Mouse (Mus musculus): ENCODE measurements at regions not wholly inside any gene's neighbourhood (a gene's known extent, or its start where the extent isn't known, plus 50 kb on each side); places are given as distances from the start of the nearest gene placed in this dataset.
"Not testable (repeated sequence)": the region's sequence is repeated elsewhere in the genome, so short reads cannot be mapped to it uniquely, and the experiment has no call there.

DNA sequence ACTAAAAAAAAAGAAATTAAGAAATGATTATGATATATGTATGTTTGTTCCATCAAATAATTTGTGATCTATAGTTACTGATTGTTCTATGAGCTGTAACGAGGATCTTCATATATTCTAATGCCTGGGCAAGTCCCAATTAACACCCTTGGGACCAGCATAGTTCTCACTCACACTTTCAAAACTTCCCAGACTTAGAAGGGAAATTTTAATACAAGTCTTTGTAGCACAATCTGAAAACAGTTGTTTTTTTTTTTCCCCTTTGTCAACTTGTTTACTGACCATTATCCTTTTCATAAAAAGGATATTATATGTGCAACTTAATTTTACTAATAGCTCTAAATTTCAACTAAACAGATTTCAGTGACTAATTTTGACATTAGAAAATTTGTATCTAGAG is 257.1 kb downstream of the Tpbg start:
- Histone ChIP-seq H3K4me1 (no peaks in the 10 kb centered on the region), H3K27ac (no peak overlapping the region), H3K27me3 (no peaks in the 10 kb centered on the region), H3K4me3 (no peak overlapping the region), H3K9me3 (replicated peaks) (no peaks in the 10 kb centered on the region), H3K36me3 (no peaks in the 10 kb centered on the region), H3K4me2 (replicated peaks) (no peak overlapping the region), H3K9ac (no peak overlapping the region)
- 96% methylated on average over 1 of the region's 1 CpGs for WGBS
- ATAC-seq (ENCODE audit: low FRiP score): no peak

DNA sequence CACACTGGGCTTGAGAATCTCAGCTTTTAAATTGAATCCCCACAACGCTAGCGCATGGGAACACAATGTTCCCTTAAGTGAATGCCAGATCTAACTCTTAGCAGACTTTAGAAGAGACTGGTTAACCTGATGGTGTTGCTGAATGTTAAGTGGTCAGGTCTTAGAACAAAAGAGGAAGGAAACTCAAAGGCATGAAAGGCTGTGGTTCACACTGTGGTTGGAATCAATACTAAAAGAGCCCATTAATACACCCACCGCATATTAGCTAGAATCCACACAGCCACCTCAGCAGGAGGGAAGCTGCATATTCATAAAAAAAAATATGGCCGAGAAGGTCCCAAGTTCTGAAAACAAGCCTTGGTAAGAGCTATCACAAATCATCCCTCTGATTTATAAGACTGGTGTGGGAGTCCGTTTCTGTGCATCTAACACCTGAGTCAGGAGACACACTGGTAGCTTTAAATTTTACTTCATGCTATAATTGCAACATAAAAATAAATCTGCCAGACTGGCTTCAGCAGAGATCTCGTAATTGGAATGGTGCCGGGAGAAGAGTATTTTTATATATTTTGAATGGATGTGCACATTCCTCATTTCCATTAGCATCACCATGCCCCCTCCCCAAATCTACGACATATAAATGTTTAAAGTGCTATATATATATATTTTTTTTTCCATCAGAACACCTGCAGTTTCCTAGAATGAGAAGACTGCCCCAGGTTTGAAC is 259.3 kb downstream of the Tpbg start:
- Histone ChIP-seq H3K4me3 (no peak overlapping the region), H3K4me1 (no peaks in the 10 kb centered on the region), H3K9me3 (replicated peaks) (no peaks in the 10 kb centered on the region), H3K27me3 (no peaks in the 10 kb centered on the region), H3K4me2 (replicated peaks) (no peak overlapping the region), H3K9ac (no peak overlapping the region), H3K27ac (no peak overlapping the region), H3K36me3 (no peaks in the 10 kb centered on the region)
- WGBS: 88% methylated on average over 8 of the region's 8 CpGs
- ATAC-seq (ENCODE audit: low FRiP score): no peak

DNA sequence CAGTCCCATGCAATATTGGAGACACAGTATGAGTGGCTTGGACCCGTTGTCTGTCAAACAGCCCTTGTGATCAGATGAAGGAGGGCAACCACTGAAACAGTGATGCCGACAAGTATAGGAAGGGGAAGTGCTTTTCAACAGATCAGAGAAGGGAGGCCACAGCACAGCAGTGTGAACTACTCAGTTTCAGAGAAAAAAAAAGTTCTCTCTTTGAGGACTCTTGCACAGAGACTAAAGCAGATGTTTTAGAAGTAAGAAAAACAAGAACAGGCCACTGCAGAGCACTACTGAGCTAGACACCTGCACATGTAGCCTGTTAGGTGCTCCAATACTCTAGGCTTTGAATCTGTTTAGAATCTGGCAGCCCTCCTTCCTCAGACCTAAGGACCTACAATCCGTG is 261.4 kb downstream of the Tpbg start:
- 79% methylated on average over 3 of the region's 3 CpGs for WGBS
- Histone ChIP-seq H3K27ac (no peak overlapping the region), H3K4me2 (replicated peaks) (no peak overlapping the region), H3K27me3 (no peaks in the 10 kb centered on the region), H3K9me3 (replicated peaks) (no peaks in the 10 kb centered on the region), H3K9ac (no peak overlapping the region), H3K4me1 (no peaks in the 10 kb centered on the region), H3K4me3 (no peak overlapping the region), H3K36me3 (no peaks in the 10 kb centered on the region)
- no peak for ATAC-seq (ENCODE audit: low FRiP score)

- Histone ChIP-seq H3K27me3 (no peaks in the 10 kb centered on the region), H3K9ac (no peak overlapping the region), H3K4me2 (replicated peaks) (no peak overlapping the region), H3K4me3 (no peak overlapping the region), H3K27ac (no peak overlapping the region), H3K4me1 (no peaks in the 10 kb centered on the region), H3K9me3 (replicated peaks) (no peaks in the 10 kb centered on the region), H3K36me3 (no peaks in the 10 kb centered on the region)
- WGBS: 88% methylated on average over 3 of the region's 3 CpGs
- no peak for ATAC-seq (ENCODE audit: low FRiP score)
Measured at GRCm38 (mm10) chr9:86104664-86105063, 262.5 kb downstream of the Tpbg start.

DNA sequence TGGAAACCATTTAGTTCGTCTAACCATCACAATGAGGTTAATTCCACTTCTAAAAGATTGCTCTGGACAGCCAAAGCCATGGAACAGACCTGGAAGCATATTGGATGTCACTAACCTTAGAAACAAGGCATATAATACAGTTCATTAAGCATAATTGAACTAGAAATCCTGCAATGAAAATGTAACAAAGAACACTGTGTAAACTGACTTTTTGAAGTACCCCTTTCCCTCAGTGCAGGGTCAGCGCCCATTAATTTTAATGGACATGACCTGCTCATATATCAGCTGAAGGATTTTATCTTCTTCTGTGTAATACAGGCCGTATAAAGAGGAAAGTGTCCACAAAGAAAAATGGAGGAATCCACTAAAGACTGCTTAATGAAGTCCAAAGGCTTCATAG is 263.7 kb downstream of the Tpbg start:
- Histone ChIP-seq H3K4me2 (replicated peaks) (no peak overlapping the region), H3K27me3 (no peaks in the 10 kb centered on the region), H3K9me3 (replicated peaks) (no peaks in the 10 kb centered on the region), H3K4me1 (no peaks in the 10 kb centered on the region), H3K36me3 (no peaks in the 10 kb centered on the region), H3K9ac (no peak overlapping the region), H3K4me3 (no peak overlapping the region), H3K27ac (no peak overlapping the region)
- WGBS: 69% methylated on average over 3 of the region's 3 CpGs
- no peak for ATAC-seq (ENCODE audit: low FRiP score)

GRCm38 (mm10) chr9:86109906-86110305 is 267.7 kb downstream of the Tpbg start:
- Histone ChIP-seq H3K9ac (no peak overlapping the region), H3K27ac (no peak overlapping the region), H3K4me3 (no peak overlapping the region), H3K9me3 (replicated peaks) (no peaks in the 10 kb centered on the region), H3K27me3 (no peaks in the 10 kb centered on the region), H3K4me1 (no peaks in the 10 kb centered on the region), H3K36me3 (no peaks in the 10 kb centered on the region), H3K4me2 (replicated peaks) (no peak overlapping the region)
- 77% methylated on average over 1 of the region's 1 CpGs for WGBS
- no peak for ATAC-seq (ENCODE audit: low FRiP score)

DNA sequence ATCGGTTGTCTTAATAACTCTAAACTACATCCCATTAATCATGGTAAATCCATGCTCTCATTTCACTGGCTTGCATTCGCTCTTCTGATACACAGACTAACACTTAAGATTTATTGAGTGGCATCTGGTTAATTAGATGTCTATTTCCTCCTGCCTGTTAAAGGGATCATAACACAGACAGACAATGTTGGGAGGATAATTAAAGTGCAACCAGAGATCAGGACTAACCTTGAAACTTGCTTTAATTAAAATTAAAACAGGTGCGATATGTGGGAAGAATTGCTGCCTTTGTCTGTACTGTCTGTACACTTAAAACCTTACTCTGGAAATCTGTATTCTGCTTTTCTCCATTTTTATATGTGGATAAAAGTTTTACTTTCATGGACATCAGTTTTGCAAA is 277.2 kb downstream of the Tpbg start:
- ATAC-seq (ENCODE audit: low FRiP score): no peak
- Histone ChIP-seq H3K9ac (no peak overlapping the region), H3K27me3 (no peaks in the 10 kb centered on the region)

DNA sequence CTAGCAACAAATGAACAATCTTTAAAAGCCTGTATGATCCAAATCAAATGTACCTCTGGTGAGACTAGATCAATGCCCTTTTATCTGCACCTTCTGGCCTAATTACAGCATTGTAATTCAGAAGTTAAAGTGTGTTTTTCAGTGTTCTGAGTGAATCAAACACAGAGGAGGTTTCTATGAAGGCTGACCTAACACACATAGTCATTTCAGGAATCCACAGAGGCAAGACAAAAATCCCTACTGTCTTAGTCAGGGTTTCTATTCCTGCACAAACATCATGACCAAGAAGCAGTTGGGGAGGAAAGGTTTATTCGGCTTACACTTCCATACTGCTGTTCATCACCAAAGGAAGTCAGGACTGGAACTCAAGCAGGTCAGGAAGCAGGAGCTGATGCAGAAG is 293.4 kb downstream of the Tpbg start:
- not testable (repeated sequence) for H3K4me1 ChIP-seq; H3K9ac ChIP-seq; H3K27ac ChIP-seq; H3K4me3 ChIP-seq; H3K27me3 ChIP-seq; H3K36me3 ChIP-seq; H3K4me2 ChIP-seq (replicated peaks); H3K9me3 ChIP-seq (replicated peaks); ATAC-seq (ENCODE audit: low FRiP score)
- 79% methylated on average over 1 of the region's 1 CpGs for WGBS

More for the DNA sequence above, 277.2 kb downstream of the Tpbg start:
- H3K36me3 ChIP-seq: no peaks in the 10 kb centered on the region
- no peak overlapping the region for H3K27ac ChIP-seq
- 87% methylated on average over 3 of the region's 3 CpGs for WGBS
- H3K4me2 ChIP-seq (replicated peaks): no peak overlapping the region
- H3K9me3 ChIP-seq (replicated peaks): no peaks in the 10 kb centered on the region
- no peaks in the 10 kb centered on the region for H3K4me1 ChIP-seq
- no peak overlapping the region for H3K4me3 ChIP-seq

GRCm38 (mm10) chr9:86145903-86146302 is 303.7 kb downstream of the Tpbg start:
- H3K36me3 ChIP-seq: no peaks in the 10 kb centered on the region
- 90% methylated on average over 4 of the region's 4 CpGs for WGBS
- H3K4me1 ChIP-seq: no peaks in the 10 kb centered on the region

DNA sequence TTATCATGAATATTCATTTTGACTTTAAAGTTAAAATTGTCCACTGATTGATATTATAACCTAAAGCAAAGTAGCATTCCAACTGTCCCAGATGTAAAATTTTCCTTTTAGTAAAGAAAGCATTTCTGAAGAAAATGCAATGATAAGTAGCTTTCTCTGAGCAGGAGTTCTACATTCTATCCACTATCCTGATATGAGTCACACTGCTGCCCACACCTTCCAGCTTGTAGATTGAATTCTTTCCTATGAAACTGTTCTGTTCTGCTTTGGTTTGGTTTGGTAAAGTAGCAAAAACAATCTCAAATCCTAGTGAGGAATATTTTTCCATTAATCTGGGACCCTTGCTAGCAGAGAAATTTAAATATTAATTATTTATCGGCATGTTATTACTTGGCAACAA is 304.4 kb downstream of the Ube2cbp start:
- no peaks in the 10 kb centered on the region for H3K36me3 ChIP-seq
- no peaks in the 10 kb centered on the region for H3K27me3 ChIP-seq
- no peak for ATAC-seq (ENCODE audit: low FRiP score)
- no peaks in the 10 kb centered on the region for H3K9me3 ChIP-seq (replicated peaks)
- no peak overlapping the region for H3K9ac ChIP-seq
- WGBS: 100% methylated on average over 1 of the region's 1 CpGs
- H3K27ac ChIP-seq: no peak overlapping the region
- no peak overlapping the region for H3K4me3 ChIP-seq
- H3K4me2 ChIP-seq (replicated peaks): no peak overlapping the region
- H3K4me1 ChIP-seq: no peaks in the 10 kb centered on the region

More at GRCm38 (mm10) chr9:86145903-86146302, 303.7 kb downstream of the Tpbg start:
- no peak for ATAC-seq (ENCODE audit: low FRiP score)
- Histone ChIP-seq H3K9me3 (replicated peaks) (no peaks in the 10 kb centered on the region), H3K4me3 (no peak overlapping the region), H3K4me2 (replicated peaks) (no peak overlapping the region), H3K27ac (no peak overlapping the region), H3K9ac (no peak overlapping the region), H3K27me3 (no peaks in the 10 kb centered on the region)

DNA sequence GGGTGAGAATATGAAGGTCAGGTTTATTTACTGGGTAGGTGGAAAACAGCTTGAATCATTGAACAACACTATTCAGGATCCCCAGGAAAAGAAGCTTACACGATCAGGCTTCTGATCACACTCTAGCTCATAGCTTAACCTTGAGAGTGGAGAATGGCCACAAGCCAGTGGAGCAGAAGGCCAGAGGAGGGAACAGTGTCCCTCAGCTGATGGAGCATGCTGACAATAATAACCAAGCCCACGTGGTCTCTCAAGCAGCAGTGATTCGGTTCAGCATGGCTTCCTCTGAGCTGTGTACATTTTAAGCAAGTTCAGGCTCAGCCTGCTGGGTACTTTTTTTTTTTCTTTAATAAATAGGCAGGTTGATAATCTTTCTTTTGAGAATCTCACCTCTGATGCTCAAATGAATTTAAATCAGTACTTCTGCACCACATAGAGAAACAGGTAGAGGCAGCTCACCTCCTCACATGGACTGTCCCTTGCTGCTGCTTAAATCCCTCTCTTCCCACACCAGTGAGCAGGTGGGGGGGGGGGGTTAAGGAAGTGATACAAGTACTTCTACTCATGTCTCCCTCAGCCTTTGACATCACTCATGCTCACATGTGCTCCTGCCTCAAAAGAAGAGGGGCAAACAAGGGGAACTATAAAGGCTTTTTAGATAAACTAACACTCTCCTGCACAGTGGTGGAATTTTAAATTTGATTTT is 298.2 kb downstream of the Ube2cbp start:
- Histone ChIP-seq H3K4me1 (peaks cover 4% of the 10 kb centered on the region; the same call in 1 of the 2 replicates), H3K27me3 (no peaks in the 10 kb centered on the region), H3K9me3 (replicated peaks) (no peaks in the 10 kb centered on the region), H3K27ac (no peak overlapping the region), H3K4me2 (replicated peaks) (no peak overlapping the region), H3K4me3 (no peak overlapping the region), H3K9ac (no peak overlapping the region), H3K36me3 (no peaks in the 10 kb centered on the region)
- 73% methylated on average over 3 of the region's 3 CpGs for WGBS
- no peak for ATAC-seq (ENCODE audit: low FRiP score)

DNA sequence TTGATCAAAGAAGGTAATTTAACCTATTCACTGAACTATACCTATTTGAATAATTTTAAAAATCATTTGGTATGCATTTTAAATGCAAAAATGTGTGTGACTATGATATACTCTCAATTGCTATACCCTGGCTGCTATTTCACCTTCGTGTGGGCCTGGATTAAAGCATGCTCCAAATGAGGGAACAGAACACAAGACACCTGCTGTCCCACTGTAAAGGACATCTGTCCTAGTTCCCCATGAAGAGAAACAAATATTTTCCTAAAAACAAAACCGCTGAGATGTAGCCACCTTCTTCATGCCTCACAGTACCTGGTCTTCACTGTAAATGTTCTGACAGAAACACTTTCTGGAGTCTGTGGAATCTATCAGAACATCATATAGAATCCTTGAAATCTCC is 294.0 kb downstream of the Ube2cbp start:
- H3K27me3 ChIP-seq: no peaks in the 10 kb centered on the region
- H3K9ac ChIP-seq: no peak overlapping the region
- H3K4me2 ChIP-seq (replicated peaks): no peak overlapping the region
- no peak overlapping the region for H3K27ac ChIP-seq
- no peak for ATAC-seq (ENCODE audit: low FRiP score)
- 87% methylated on average over 2 of the region's 2 CpGs for WGBS
- peaks cover 4% of the 10 kb centered on the region; the same call in 1 of the 2 replicates for H3K4me1 ChIP-seq
- no peaks in the 10 kb centered on the region for H3K36me3 ChIP-seq
- no peak overlapping the region for H3K4me3 ChIP-seq
- no peaks in the 10 kb centered on the region for H3K9me3 ChIP-seq (replicated peaks)
